Mouse (Mus musculus) heart, embryonic 16.5 days (tissue): ENCODE results near the gene Shroom3. TPM values are rescaled to one million over a fixed set of nuclear protein-coding genes. Genes with fewer than 3 reads are reported as not detected.

Experiments used
- ATAC-seq: fragments of 200-750 bp; cut with Nextera tagmentation; replicated peaks from 2 replicates; pipeline ENCODE4 v1.8.0; 2017; ENCODE audit warnings: moderate number of reproducible peaks; ENCODE audit not compliant: insufficient read depth, low FRiP score; ENCODE audit errors: extremely low read depth
- H3K27ac ChIP-seq: fragments of 300-500 bp; sonication (generic); 2 replicates; pipeline ENCODE4 v1.5.1; 2014; ENCODE audit warnings: mild to moderate bottlenecking, low read length, control low read depth, moderate library complexity
- H3K27me3 ChIP-seq: fragments of 300-500 bp; sonication (generic); 2 replicates; pipeline ENCODE4 v1.6.1; 2014; ENCODE audit warnings: low read length, mixed read lengths; ENCODE audit not compliant: control insufficient read depth, insufficient read depth
- H3K36me3 ChIP-seq: fragments of 300-500 bp; sonication (generic); 2 replicates; pipeline ENCODE4 v1.6.1; 2014; ENCODE audit not compliant: control insufficient read depth, insufficient read depth
- H3K4me1 ChIP-seq: fragments of 300-500 bp; sonication (generic); 2 replicates; pipeline ENCODE4 v1.6.1; 2014; ENCODE audit warnings: low read length, mixed read lengths; ENCODE audit not compliant: control insufficient read depth, insufficient read depth
- H3K4me2 ChIP-seq: fragments of 300-500 bp; sonication (generic); 2 replicates; pipeline ENCODE4 v1.6.1; 2014; ENCODE audit warnings: low read depth, mild to moderate bottlenecking, control low read depth, low read length
- H3K4me3 ChIP-seq: fragments of 300-500 bp; sonication (generic); 2 replicates; pipeline ENCODE4 v1.5.1; 2014; ENCODE audit warnings: mild to moderate bottlenecking, control low read depth, low read length
- H3K9ac ChIP-seq: fragments of 300-500 bp; sonication (generic); 2 replicates; pipeline ENCODE4 v1.6.1; 2014; ENCODE audit warnings: low read length, control low read depth
- H3K9me3 ChIP-seq: fragments of 300-500 bp; sonication (generic); replicated peaks from 2 replicates; pipeline ENCODE4 v1.6.1; 2016; ENCODE audit warnings: low read length; ENCODE audit not compliant: control insufficient read depth
- WGBS: fragments of 180-500 bp; shearing (Covaris S2); extraction: QIAGEN DNeasy Blood & Tissue Kit; methylation state at CpG from one replicate; pipeline ENCODE4 v1.1.7; 2014; 5-methylcytosine and 5-hydroxymethylcytosine counted together
- polyA plus RNA-seq: library from polyadenylated mRNA; unstranded; fragments of >200 nt; fragmentation: Nextera tagmentation; extraction: Ambion mirVana; gene quantifications from 2 replicates; pipeline ENCODE4 v1.2.1, GENCODE M21; 2015

Shroom3 gene
- polyA plus RNA-seq = 10.7 and 11.7 TPM in 2 replicates

DNA sequence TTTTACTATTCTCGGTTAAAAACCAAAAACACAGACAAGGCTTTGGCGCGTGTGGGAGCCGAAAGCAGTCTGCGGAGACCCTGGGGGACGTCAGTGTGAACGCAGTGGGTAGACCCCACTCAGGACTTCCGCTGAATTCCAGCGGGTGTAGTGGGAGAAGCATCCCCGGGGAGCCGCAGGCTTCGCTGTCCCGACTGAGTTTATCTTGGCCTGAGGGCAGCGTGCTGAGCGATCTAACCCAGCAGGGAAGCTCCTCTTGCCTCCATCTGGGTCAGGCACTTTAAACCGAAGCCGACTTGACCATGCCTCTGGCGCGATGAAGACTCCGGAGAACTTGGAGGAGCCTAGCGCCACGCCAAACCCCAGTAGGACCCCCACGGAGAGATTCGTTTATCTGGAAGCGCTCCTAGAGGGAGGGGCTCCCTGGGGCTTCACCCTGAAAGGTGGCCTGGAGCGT lies at the start of gene Shroom3:
Shroom3 (plus strand) TSS at position 85 of the 457 bp plus-strand sequence.
- Histone ChIP-seq H3K9ac (peak within 1 kb of the TSS; percentile 71), H3K36me3 (no peaks in the 10 kb centered on the region), H3K9me3 (no peaks in the 10 kb centered on the region), H3K4me2 (peak within 1 kb of the TSS; percentile 71), H3K27ac (peak within 1 kb of the TSS; percentile 91), H3K4me1 (no peaks in the 10 kb centered on the region), H3K27me3 (0 out of 2 replicates have a peak, but pooled peaks cover 2% of the 10 kb centered on the region), H3K4me3 (peak within 1 kb of the TSS; percentile 58)
- WGBS = under 1% methylated on average over 26 of the region's 26 CpGs
- no peak for ATAC-seq

DNA sequence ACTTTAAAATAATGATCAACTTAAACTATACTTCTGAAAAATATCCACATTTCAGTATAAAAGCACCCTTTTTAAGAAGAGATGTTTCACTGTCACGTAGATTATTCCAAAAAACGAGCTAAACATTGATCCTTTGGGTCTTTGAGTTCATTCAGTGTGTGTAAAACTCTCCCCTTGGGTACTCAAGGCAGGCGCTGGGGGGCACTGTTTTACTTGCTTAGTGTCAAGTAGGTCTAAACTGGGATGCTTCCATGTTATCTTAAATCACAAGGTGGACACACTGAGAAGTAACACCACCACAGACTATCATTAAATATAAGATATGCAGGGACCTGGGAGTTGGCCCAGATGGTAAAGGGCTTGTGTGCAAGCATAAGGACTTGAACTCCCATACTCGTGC lies 49.7 kb upstream of the Shroom3 start:
- no peak overlapping the region for H3K9ac ChIP-seq
- H3K4me3 ChIP-seq = no peak overlapping the region
- H3K4me2 ChIP-seq = no peak overlapping the region
- ATAC-seq = no peak
- 59% methylated on average over 4 of the region's 4 CpGs for WGBS
- no peak overlapping the region for H3K27ac ChIP-seq
- no peaks in the 10 kb centered on the region for H3K9me3 ChIP-seq
- no peaks in the 10 kb centered on the region for H3K36me3 ChIP-seq
- peaks cover 3% of the 10 kb centered on the region; the same call in 1 of the 2 replicates for H3K4me1 ChIP-seq
- no peaks in the 10 kb centered on the region for H3K27me3 ChIP-seq

DNA sequence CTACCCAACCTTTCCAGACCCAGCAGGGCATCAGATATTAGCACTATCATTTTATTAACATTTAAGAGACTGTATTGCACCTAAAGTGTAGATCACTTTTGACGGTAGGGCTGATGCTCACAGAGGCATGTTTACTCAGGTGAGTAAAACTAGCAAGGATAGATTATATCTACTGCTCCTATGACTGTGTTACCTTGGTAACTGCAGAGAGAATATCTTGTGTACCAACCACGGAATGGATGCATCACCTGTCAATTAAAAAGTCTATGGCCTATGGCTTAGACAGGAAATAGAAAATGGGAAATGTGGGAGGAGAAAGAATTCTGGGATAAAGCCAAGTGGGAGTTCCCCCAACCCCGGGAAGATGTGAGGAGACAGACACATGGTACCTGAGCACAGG lies 48.3 kb upstream of the Shroom3 start:
- no peak overlapping the region for H3K9ac ChIP-seq
- H3K9me3 ChIP-seq = no peaks in the 10 kb centered on the region
- WGBS = 69% methylated on average over 3 of the region's 3 CpGs
- no peak overlapping the region for H3K27ac ChIP-seq
- no peaks in the 10 kb centered on the region for H3K36me3 ChIP-seq
- no peaks in the 10 kb centered on the region for H3K27me3 ChIP-seq
- no peaks in the 10 kb centered on the region for H3K4me1 ChIP-seq
- no peak overlapping the region for H3K4me2 ChIP-seq
- no peak overlapping the region for H3K4me3 ChIP-seq
- ATAC-seq = no peak

DNA sequence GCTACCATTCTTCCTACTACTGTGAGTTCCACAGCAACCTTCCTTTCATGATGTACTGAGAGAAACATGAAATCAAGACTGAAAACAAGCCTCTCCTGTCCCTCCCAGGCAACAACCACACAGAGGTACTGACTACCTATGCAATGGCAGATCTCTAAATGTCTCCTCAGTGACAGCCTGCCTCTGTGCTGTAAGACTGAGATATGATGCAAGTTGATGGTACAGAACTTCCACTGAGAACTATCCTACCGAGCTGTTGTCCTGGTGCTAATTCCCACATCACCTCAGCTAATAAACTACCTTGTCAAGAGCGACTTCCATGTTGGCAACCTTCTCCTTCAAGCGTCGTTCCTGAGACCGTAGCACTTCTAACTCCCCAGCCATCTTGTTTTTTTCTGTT lies 47.3 kb upstream of the Shroom3 start:
- Histone ChIP-seq H3K27ac (no peak overlapping the region), H3K4me3 (no peak overlapping the region), H3K9me3 (no peaks in the 10 kb centered on the region), H3K27me3 (no peaks in the 10 kb centered on the region), H3K36me3 (no peaks in the 10 kb centered on the region), H3K4me2 (no peak overlapping the region), H3K4me1 (no peaks in the 10 kb centered on the region), H3K9ac (no peak overlapping the region)
- ATAC-seq = no peak
- WGBS = 81% methylated on average over 5 of the region's 5 CpGs

DNA sequence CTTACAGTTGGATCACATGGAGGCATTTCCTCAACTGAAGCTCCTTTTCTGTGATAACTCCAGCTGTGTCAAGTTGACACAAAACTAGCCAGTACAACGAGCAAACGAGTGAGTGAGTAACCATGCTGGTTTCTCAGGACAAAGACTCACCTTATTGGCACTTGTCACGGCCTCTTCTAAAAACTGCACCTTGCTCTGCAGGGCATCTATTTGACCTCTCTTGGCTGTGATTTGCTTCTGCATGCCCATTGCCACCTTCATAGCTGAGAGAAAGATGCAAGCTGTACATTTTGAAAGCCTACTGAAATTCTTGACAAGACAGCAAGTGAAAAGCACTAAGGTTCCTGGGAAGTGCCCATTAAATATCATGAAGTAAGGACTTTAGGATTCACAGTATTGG lies 42.4 kb upstream of the Shroom3 start:
- ATAC-seq = no peak
- Histone ChIP-seq H3K4me1 (peaks cover 2% of the 10 kb centered on the region; the same call in 1 of the 2 replicates), H3K9me3 (no peaks in the 10 kb centered on the region), H3K4me3 (no peak overlapping the region), H3K27me3 (no peaks in the 10 kb centered on the region), H3K9ac (no peak overlapping the region), H3K4me2 (no peak overlapping the region), H3K27ac (no peak overlapping the region), H3K36me3 (no peaks in the 10 kb centered on the region)
- 87% methylated on average over 3 of the region's 3 CpGs for WGBS

DNA sequence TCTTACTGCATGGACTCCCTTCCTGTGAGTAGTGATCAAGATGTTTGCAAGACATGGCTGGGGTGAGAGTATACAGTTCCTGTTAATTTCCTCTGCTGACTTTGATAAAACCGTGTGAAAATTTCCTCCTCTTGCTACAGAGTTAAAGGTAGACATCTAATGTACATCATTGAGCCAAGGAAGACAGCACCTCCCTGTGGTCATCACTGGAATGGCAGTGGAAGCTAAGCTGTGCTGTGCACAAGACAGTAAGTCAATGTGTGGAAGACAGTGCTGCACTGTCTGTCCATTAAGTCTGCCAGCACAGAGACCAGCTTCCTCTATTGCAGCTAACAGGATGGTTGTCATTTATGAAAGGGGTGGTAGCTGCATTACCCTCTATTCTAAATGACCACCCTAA lies 27.0 kb upstream of the Shroom3 start:
- H3K27ac ChIP-seq = no peak overlapping the region
- H3K4me1 ChIP-seq = no peaks in the 10 kb centered on the region
- 0% methylated on average over 1 of the region's 1 CpGs for WGBS
- H3K36me3 ChIP-seq = no peaks in the 10 kb centered on the region
- no peaks in the 10 kb centered on the region for H3K9me3 ChIP-seq
- no peak for ATAC-seq
- no peak overlapping the region for H3K9ac ChIP-seq
- no peak overlapping the region for H3K4me2 ChIP-seq
- H3K27me3 ChIP-seq = no peaks in the 10 kb centered on the region
- no peak overlapping the region for H3K4me3 ChIP-seq

DNA sequence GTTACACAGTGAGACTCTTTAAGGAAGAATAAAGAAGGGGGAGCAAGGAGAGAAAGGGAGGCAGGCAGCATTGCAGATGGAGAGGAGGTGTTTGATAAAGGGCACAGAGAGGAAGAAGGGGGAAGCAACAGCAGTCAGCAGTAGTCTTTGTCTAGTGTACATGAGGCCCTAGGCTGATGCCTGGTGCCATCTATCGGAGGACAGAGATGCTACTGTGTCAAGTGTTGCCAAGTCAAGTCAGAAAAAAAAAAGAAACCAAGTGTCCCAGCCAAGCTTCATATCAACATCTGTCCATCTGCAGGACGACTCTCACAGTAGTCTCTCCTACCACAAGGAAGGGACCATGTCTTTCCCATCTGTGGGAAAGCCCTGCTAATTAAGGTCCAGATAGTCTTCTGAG lies 18.9 kb upstream of the Shroom3 start:
- ATAC-seq = no peak
- 55% methylated on average over 2 of the region's 2 CpGs for WGBS

DNA sequence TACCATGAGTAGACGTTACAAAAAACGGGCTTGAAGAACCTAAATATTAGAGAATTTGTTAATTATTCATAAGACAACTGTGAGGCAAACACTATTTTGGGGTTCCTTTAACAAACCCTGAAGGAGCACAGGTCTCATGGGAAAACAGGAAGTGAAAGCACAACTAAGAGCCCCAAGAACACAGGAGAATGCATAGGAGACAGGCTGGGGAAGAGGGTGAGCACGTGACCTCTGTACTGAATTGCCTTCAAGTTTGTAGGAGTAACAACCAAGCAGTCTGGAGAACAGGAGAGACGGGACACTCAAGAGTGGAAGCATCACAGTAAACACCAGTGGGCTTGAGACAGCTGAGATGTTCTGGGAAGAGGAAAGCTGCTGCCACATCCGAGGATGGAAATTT lies 16.4 kb upstream of the Shroom3 start:
- Histone ChIP-seq H3K27ac (no peak overlapping the region), H3K36me3 (no peaks in the 10 kb centered on the region), H3K4me2 (no peak overlapping the region), H3K9ac (no peak overlapping the region), H3K27me3 (no peaks in the 10 kb centered on the region), H3K9me3 (no peaks in the 10 kb centered on the region), H3K4me3 (no peak overlapping the region), H3K4me1 (no peaks in the 10 kb centered on the region)
- WGBS = 81% methylated on average over 5 of the region's 5 CpGs
- ATAC-seq = no peak

More for the DNA sequence above, 18.9 kb upstream of the Shroom3 start:
- no peaks in the 10 kb centered on the region for H3K27me3 ChIP-seq
- H3K4me3 ChIP-seq = no peak overlapping the region
- no peak overlapping the region for H3K27ac ChIP-seq
- no peaks in the 10 kb centered on the region for H3K36me3 ChIP-seq
- no peaks in the 10 kb centered on the region for H3K4me1 ChIP-seq
- H3K4me2 ChIP-seq = no peak overlapping the region
- H3K9me3 ChIP-seq = no peaks in the 10 kb centered on the region
- H3K9ac ChIP-seq = no peak overlapping the region

DNA sequence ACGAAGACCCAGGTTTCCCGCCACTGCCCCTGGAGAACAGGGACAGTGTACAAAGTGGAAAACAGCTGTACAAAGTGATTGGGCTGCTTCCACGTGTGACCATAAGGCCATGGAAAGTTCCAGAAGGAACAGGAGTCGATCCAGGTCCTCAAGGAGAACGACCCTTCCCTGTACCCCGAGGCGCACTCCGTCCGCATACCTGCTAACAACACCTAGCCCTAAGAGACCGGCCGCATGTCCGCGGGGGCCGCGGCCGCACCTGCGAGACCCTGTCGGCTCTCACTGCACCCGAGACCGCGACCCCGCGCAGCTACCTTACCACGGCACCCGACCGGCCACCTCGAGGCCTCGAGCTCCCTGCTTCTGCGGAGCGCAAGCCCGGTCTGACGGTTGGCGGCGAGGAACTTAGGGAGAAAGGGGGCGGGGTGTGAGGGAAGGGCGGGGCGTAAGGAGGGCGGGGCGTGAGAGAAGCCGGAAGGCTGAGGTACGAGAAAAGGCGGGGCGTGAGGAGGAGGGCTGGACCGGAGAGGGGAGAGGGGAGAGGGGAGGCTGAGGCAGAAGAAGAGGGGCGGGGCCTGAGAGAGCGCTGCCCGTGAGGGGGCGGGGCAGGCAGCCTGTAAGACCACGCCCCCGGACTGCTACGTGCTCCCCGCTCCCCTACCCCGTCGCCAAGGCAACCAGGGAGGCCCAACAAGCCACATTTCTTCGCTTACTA lies 8.2 kb upstream of the Shroom3 start, which contains the start of gene Ccdc158:
Ccdc158 (minus strand) TSS at position 413 of the 715 bp plus-strand sequence.
- peak within 1 kb of the TSS; percentile 71 for H3K4me2 ChIP-seq
- peaks cover 11% of the 10 kb centered on the region; the same call in 1 of the 2 replicates for H3K4me1 ChIP-seq
- H3K27ac ChIP-seq = no peak within 1 kb of the TSS
- H3K27me3 ChIP-seq = no peaks in the 10 kb centered on the region
- peak within 1 kb of the TSS; percentile 31; the same call in 1 of the 2 replicates for H3K9ac ChIP-seq
- H3K4me3 ChIP-seq = peak within 1 kb of the TSS; percentile 47
- no peaks in the 10 kb centered on the region for H3K36me3 ChIP-seq
- peak; percentile 74 for ATAC-seq
- WGBS = 11% methylated on average over 51 of the region's 55 CpGs
- H3K9me3 ChIP-seq = no peaks in the 10 kb centered on the region
